Comparison of ENCODE assay signal across 28 mouse cellular contexts in the genomic region with DNA sequence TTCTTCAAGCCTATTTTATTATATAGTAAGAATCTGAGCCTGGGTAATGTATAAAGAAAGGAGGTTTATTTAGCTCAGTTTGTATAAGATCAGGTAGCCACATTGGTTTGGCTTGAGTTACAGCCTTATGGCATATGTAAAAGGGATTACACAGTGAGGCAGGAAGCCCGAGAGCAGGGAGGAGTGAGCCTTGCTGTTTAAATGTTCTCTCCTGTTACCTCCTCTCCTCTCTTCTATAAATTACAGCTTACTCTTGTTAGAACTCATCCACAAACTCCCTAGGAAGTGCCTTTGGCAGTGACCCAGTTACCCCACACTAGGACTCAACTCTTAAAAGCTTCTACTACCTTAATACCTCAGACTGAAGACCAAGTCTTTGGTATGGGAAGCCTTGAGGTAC. TPM values are rescaled to one million over a fixed set of nuclear protein-coding genes. Genes with fewer than 3 reads are reported as not detected.
DNase-seq lines count a peak whose midpoint lies in the region; ATAC-seq and TF ChIP-seq lines count a peak whose summit lies in the region.
"Had no signal": no experiment of that assay in that cellular context is flagged by ENCODE, and none has a peak within 500 bp of the region (broad histone marks: within the 10 kb centered on the region; RNA-seq: fewer than 3 reads in every experiment).

No protein-coding gene starts in this region.

- WGBS in embryonic facial prominence, embryonic 14.5 days, result 25% methylated on average over 1 of the region's 1 CpGs
- 79% methylated on average over 1 of the region's 1 CpGs for WGBS in embryonic facial prominence, embryonic 10.5 days
- WGBS in kidney, postnatal 0 days, result 24% methylated on average over 1 of the region's 1 CpGs

- no peak overlapping the region for H3K9ac ChIP-seq in embryonic facial prominence, embryonic 14.5 days (ENCODE audit: low read depth, low read length)
- no peak overlapping the region for H3K9ac ChIP-seq in kidney, postnatal 0 days (ENCODE audit: low read depth, low read length)
- H3K9ac ChIP-seq: embryonic facial prominence, embryonic 12.5 days; embryonic facial prominence, embryonic 15.5 days; forebrain, embryonic 12.5 days had no signal

- H3K4me3 ChIP-seq in embryonic facial prominence, embryonic 14.5 days (ENCODE audit: low read depth, low read length), result no peak overlapping the region
- H3K4me3 ChIP-seq in embryonic facial prominence, embryonic 10.5 days, result no peak overlapping the region
- no peak overlapping the region for H3K4me3 ChIP-seq in kidney, postnatal 0 days (replicated peaks; ENCODE audit: low read depth, low read length)
- peak overlapping the region; percentile 62 for H3K4me3 ChIP-seq in megakaryocyte, embryonic 14.5 days (replicated peaks)
- H3K4me3 ChIP-seq: embryonic facial prominence, embryonic 12.5 days; embryonic facial prominence, embryonic 15.5 days; erythroblast, embryonic 14.5 days; forebrain, embryonic 10.5 days; forebrain, embryonic 12.5 days had no signal

- no peaks in the 10 kb centered on the region for H3K27me3 ChIP-seq in embryonic facial prominence, embryonic 14.5 days (replicated peaks; ENCODE audit: control insufficient read depth, insufficient read depth, low read length)
- 0 out of 2 replicates have a peak, but pooled peaks cover under 1% of the 10 kb centered on the region for H3K27me3 ChIP-seq in embryonic facial prominence, embryonic 10.5 days (replicated peaks; ENCODE audit: low read depth, poor library complexity, severe bottlenecking)
- no peaks in the 10 kb centered on the region for H3K27me3 ChIP-seq in kidney, postnatal 0 days (ENCODE audit: insufficient read depth, low read length)
- no peaks in the 10 kb centered on the region for H3K27me3 ChIP-seq in megakaryocyte, embryonic 14.5 days (replicated peaks)
- H3K27me3 ChIP-seq: embryonic facial prominence, embryonic 12.5 days; embryonic facial prominence, embryonic 15.5 days; forebrain, embryonic 12.5 days had no signal

- no peak overlapping the region for H3K4me2 ChIP-seq in embryonic facial prominence, embryonic 14.5 days (ENCODE audit: low read depth, low read length)
- H3K4me2 ChIP-seq in kidney, postnatal 0 days (ENCODE audit: low read length), result no peak overlapping the region
- H3K4me2 ChIP-seq: embryonic facial prominence, embryonic 12.5 days; embryonic facial prominence, embryonic 15.5 days; forebrain, embryonic 12.5 days had no signal

- H3K9me3 ChIP-seq in embryonic facial prominence, embryonic 14.5 days (ENCODE audit: control insufficient read depth, low read length), result no peaks in the 10 kb centered on the region
- H3K9me3 ChIP-seq in embryonic facial prominence, embryonic 10.5 days, result no peaks in the 10 kb centered on the region
- no peaks in the 10 kb centered on the region for H3K9me3 ChIP-seq in kidney, postnatal 0 days (replicated peaks; ENCODE audit: low read length)
- no peaks in the 10 kb centered on the region for H3K9me3 ChIP-seq in megakaryocyte, embryonic 14.5 days
- H3K9me3 ChIP-seq: embryonic facial prominence, embryonic 12.5 days; embryonic facial prominence, embryonic 15.5 days; forebrain, embryonic 10.5 days; forebrain, embryonic 12.5 days; G1E had no signal

- DNase-seq in cerebellum, adult 18-20 months, result peak; percentile 23 to 32
- DNase-seq in cerebellum, postnatal 14 days, result no peak
- DNase-seq in embryonic facial prominence, embryonic 14.5 days (ENCODE audit: low spot score), result peak; percentile 60
- no peak for DNase-seq in embryonic facial prominence, embryonic 10.5 days (ENCODE audit: low spot score)
- DNase-seq in kidney, postnatal 0 days (ENCODE audit: low spot score), result peak; percentile 78
- DNase-seq in kidney, postnatal 4 days, result no peak
- DNase-seq: adrenal gland, adult 8-10 months; adrenal gland, postnatal 14 days; adrenal gland, postnatal 36 days; B cell, adult 2 months; cerebellum, adult 11 months; cerebellum, adult 8-10 months; embryo, embryonic 11 days had no signal

- ATAC-seq in embryonic facial prominence, embryonic 14.5 days (ENCODE audit: low read depth), result no peak; the same call in 1 of the 2 replicates
- no peak for ATAC-seq in kidney, postnatal 0 days (replicated peaks; ENCODE audit: low FRiP score, low read depth)
- no peak for ATAC-seq in megakaryocyte, adult 5-6 weeks (ENCODE audit: poor library complexity, severe bottlenecking)
- ATAC-seq: activated CD4-positive, CD25-positive, alpha-beta regulatory T cell, adult 4 months; CD4-positive, CD25-positive, alpha-beta regulatory T cell, adult 4 months; forebrain, embryonic 14.5 days; forebrain, embryonic 16.5 days; Patski had no signal

- H3K27ac ChIP-seq in embryonic facial prominence, embryonic 14.5 days (replicated peaks; ENCODE audit: low read depth, low read length), result no peak overlapping the region
- H3K27ac ChIP-seq in embryonic facial prominence, embryonic 10.5 days (replicated peaks), result no peak overlapping the region
- H3K27ac ChIP-seq in kidney, postnatal 0 days, result no peak overlapping the region
- H3K27ac ChIP-seq: embryonic facial prominence, embryonic 12.5 days; embryonic facial prominence, embryonic 15.5 days; forebrain, embryonic 10.5 days; forebrain, embryonic 12.5 days had no signal

- H3K4me1 ChIP-seq in embryonic facial prominence, embryonic 14.5 days (ENCODE audit: control insufficient read depth, insufficient read depth, low read length), result peaks cover 4% of the 10 kb centered on the region; the same call in 1 of the 2 replicates
- H3K4me1 ChIP-seq in embryonic facial prominence, embryonic 10.5 days, result peaks cover 21% of the 10 kb centered on the region
- H3K4me1 ChIP-seq in kidney, postnatal 0 days (replicated peaks; ENCODE audit: insufficient read depth, low read length), result no peaks in the 10 kb centered on the region; the same call in 1 of the 2 replicates
- peaks cover 47% of the 10 kb centered on the region for H3K4me1 ChIP-seq in megakaryocyte, embryonic 14.5 days

- H3K36me3 ChIP-seq in embryonic facial prominence, embryonic 14.5 days (ENCODE audit: control insufficient read depth, insufficient read depth, low read length), result no peaks in the 10 kb centered on the region
- no peaks in the 10 kb centered on the region for H3K36me3 ChIP-seq in embryonic facial prominence, embryonic 10.5 days (replicated peaks)
- no peaks in the 10 kb centered on the region for H3K36me3 ChIP-seq in kidney, postnatal 0 days (ENCODE audit: insufficient read depth, low read length)
- peaks cover 16% of the 10 kb centered on the region for H3K36me3 ChIP-seq in megakaryocyte, embryonic 14.5 days (replicated peaks; ENCODE audit: low read length)
- H3K36me3 ChIP-seq: embryonic facial prominence, embryonic 12.5 days; embryonic facial prominence, embryonic 15.5 days; forebrain, embryonic 10.5 days; forebrain, embryonic 12.5 days; G1E had no signal

- TF ChIP-seq CTCF in kidney, postnatal 0 days (IDR thresholded peaks at IDR 0.05; ENCODE audit: low read depth), result no peak

RNA-seq across cellular contexts. Expression of gene Pgm2l1, which starts 4.5 kb away (rescaled TPM):
- 3.8 and 4.1 TPM in 2 replicates for polyA plus RNA-seq in embryonic facial prominence, embryonic 14.5 days (2014; fragmentation: Nextera tagmentation; extraction: Ambion mirVana)
- 4.0 and 4.4 TPM in 2 replicates for polyA plus RNA-seq in embryonic facial prominence, embryonic 10.5 days (2016; fragmentation: Nextera tagmentation; extraction: Ambion mirVana)
- polyA plus RNA-seq in kidney, postnatal 0 days (2015; fragmentation: Nextera tagmentation; extraction: Ambion mirVana), result 2.4 and 2.5 TPM in 2 replicates
- polyA plus RNA-seq in megakaryocyte, embryonic 14.5 days (2012; ENCODE audit: insufficient read depth, low replicate concordance), result 8.0 and 21.0 TPM in 2 replicates
- total RNA-seq in megakaryocyte, adult 5-6 weeks (2015), result 9.8 and 11.9 TPM in 2 replicates
- total RNA-seq in megakaryocyte, adult 5-6 weeks (2017), result 7.7 and 9.6 TPM in 2 replicates

RNA-seq across cellular contexts. Expression of gene P4ha3, which starts 53.7 kb away (rescaled TPM):
- polyA plus RNA-seq in embryonic facial prominence, embryonic 14.5 days (2014; fragmentation: Nextera tagmentation; extraction: Ambion mirVana), result 24.5 and 26.0 TPM in 2 replicates
- 1.6 and 2.3 TPM in 2 replicates for polyA plus RNA-seq in embryonic facial prominence, embryonic 10.5 days (2016; fragmentation: Nextera tagmentation; extraction: Ambion mirVana)
- 2.2 and 2.7 TPM in 2 replicates for polyA plus RNA-seq in kidney, postnatal 0 days (2015; fragmentation: Nextera tagmentation; extraction: Ambion mirVana)
- 0.22 TPM in 1 of 2 replicates, not detected in the other for polyA plus RNA-seq in megakaryocyte, embryonic 14.5 days (2012; ENCODE audit: insufficient read depth, low replicate concordance)
- total RNA-seq in megakaryocyte, adult 5-6 weeks (2015), result not detected in 2 replicates
- total RNA-seq in megakaryocyte, adult 5-6 weeks (2017), result not detected in 2 replicates
- total RNA-seq: CH12.LX; common myeloid progenitor, adult 5-6 weeks had no signal
- polyA plus RNA-seq: CD4-positive, CD25-positive, alpha-beta regulatory T cell, adult 4 months; erythroblast, embryonic 14.5 days; G1E had no signal

RNA-seq across cellular contexts. Expression of gene Kcne3, which starts 55.4 kb away (rescaled TPM):
- polyA plus RNA-seq in embryonic facial prominence, embryonic 14.5 days (2014; fragmentation: Nextera tagmentation; extraction: Ambion mirVana), result 12.4 and 13.3 TPM in 2 replicates
- 17.0 and 19.7 TPM in 2 replicates for polyA plus RNA-seq in embryonic facial prominence, embryonic 10.5 days (2016; fragmentation: Nextera tagmentation; extraction: Ambion mirVana)
- 2.3 and 2.6 TPM in 2 replicates for polyA plus RNA-seq in kidney, postnatal 0 days (2015; fragmentation: Nextera tagmentation; extraction: Ambion mirVana)
- polyA plus RNA-seq in megakaryocyte, embryonic 14.5 days (2012; ENCODE audit: insufficient read depth, low replicate concordance), result not detected in 2 replicates
- 18.0 and 21.1 TPM in 2 replicates for total RNA-seq in megakaryocyte, adult 5-6 weeks (2015)
- total RNA-seq in megakaryocyte, adult 5-6 weeks (2017), result 12.0 and 19.5 TPM in 2 replicates
- total RNA-seq: CH12.LX had no signal
- polyA plus RNA-seq: activated CD4-positive, CD25-positive, alpha-beta regulatory T cell, adult 4 months; CD4-positive, CD25-positive, alpha-beta regulatory T cell, adult 4 months; erythroblast, embryonic 14.5 days; Patski had no signal

Comparison
In these comparisons a context has a peak if more than half of its experiments do, and no peak if none do; other contexts are left out.
1. DNase-seq: peak in cerebellum, adult 18-20 months (2 of 2), embryonic facial prominence, embryonic 14.5 days (single experiment) and kidney, postnatal 0 days (single experiment); none in cerebellum, postnatal 14 days (0 of 2), embryonic facial prominence, embryonic 10.5 days (single experiment) and kidney, postnatal 4 days (0 of 2).